Mouse (Mus musculus): ENCODE results near the gene Rtl10.

Rtl10 gene

DNA sequence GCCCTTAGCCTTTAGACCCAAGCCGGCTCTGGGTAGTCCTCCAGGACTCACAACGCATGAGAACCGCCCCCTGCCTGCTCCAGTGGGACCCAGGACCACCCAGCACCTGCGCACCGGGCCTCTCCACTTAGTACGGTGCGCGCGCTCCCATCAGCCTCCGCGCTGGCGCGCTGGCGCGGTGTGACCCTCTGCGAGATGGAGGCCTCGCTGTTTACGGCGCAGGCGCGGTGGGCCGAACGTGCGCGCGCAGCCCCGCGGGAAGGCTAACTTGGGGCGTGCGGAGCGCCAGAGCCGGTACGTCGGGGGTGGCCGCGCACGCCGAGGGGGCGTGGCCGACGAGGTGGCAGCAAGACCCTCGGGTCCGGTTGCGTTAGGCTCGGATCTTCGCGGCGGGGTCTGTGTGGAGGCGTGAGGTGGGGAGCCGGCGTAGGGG lies at the start of gene Rtl10, which contains the start of gene Gnb1l:
TSS of gene Rtl10 (plus strand) at position 344 of the 433 bp plus-strand sequence.
TSS of gene Gnb1l (plus strand) at position 156 of the 433 bp plus-strand sequence.
- DNase-seq (ENCODE audit: extremely low spot score, low spot score): peak; percentile 98

GRCm38 (mm10) chr16:18449005-18449404 lies 49.7 kb upstream of the Rtl10 start:
- no peak for DNase-seq (ENCODE audit: extremely low spot score, low spot score)

DNA sequence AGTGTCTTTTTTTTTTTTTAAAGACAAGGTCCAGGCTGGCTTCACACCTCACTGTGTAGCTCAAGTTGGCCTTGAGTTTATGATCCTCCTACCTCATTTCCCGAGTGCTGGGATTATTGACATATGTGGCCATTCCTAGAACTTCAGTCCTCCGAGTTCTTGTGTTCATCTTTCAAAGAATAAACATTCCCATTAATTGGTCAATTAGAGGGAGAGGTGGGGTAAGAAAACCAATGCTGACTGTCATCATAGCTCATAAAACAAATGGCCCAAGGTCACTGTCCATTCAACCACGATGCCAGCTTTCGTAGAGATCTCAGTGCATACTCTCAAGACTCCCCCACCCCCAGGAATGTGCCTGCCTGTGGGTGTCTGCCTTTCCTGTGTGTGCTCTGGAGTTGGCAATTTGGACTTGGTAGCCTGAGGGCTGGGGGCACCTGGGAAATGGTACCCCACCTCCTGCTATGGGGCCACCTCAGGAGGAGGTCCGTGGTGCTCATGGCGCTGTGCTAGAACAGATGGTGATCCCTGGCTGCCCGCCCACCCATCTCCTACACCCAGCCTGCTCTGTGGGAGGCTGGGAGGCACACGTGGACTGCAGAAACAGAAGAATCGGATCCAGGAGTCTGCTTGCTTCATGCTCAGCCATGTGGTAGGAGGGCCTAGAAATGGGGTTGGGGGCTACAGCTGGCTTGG lies 47.1 kb upstream of the Rtl10 start:
- no peak for DNase-seq (ENCODE audit: extremely low spot score, low spot score)

DNA sequence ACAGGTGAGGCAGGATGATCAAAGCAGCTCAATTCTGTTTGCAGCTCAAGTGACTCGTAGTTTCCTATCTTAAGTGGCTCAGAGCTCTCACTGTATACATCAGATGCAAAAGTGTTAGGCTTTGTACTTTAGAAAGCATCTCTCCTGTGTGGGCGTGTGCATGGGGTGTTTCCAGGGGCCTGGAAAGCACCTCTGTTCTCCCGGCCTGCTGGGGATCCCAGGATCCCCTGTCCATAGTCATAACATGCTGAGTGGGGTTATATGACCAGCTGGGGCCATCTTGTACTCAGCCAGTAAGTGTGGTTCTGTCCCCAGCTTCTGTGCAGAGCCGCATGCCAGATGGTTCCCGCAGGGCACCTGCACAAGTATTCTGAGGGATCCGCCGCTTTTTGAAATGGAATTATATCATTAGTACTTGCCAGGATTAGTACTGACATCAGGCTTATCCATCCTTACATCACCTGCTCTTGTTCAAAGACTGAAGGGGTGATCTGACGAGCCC lies 46.3 kb upstream of the Rtl10 start:
- DNase-seq (ENCODE audit: extremely low spot score, low spot score): no peak

GRCm38 (mm10) chr16:18453846-18454245 lies 44.9 kb upstream of the Rtl10 start:
- DNase-seq (ENCODE audit: extremely low spot score, low spot score): peak; percentile 42

DNA sequence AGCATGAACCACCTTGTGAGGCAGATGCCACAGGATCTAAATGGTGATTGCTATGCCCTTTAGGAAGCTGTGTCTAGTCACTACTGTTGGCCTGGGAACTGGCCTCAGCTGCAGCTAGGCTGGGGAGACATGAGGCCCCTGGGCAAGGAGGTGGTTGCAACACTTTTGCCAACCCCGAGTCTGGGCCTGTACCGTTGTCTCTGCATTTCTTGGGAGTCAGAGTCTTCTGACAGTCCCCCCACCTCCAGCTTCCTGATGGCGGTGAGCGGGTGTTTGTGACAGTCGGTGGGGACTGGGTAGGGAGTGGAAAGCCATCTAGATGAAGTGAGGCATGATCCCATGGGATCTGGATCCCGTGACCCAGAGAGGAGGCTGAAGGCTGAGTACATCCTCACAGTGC lies 43.3 kb upstream of the Rtl10 start:
- DNase-seq (ENCODE audit: extremely low spot score, low spot score): no peak

DNA sequence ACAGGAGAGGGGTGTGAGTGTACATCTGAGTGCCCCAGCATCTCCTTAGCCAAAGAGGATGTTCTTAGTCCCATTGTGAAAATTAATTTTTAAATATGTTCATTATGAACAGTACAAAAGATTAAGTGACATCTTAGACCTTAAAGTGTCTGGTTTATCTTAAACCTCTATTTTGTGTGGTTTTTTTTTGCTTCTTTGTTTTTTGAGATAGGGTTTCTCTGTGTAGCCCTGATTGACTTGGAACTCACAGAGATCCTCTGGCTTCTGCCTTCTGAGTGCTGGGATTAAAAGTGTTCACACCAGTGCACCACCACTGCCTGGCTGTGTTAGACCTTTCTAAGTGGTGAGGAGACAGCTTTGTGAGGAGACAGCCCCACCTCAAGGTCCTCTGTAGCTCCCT lies 40.0 kb upstream of the Rtl10 start:
- DNase-seq (ENCODE audit: extremely low spot score, low spot score): no peak

DNA sequence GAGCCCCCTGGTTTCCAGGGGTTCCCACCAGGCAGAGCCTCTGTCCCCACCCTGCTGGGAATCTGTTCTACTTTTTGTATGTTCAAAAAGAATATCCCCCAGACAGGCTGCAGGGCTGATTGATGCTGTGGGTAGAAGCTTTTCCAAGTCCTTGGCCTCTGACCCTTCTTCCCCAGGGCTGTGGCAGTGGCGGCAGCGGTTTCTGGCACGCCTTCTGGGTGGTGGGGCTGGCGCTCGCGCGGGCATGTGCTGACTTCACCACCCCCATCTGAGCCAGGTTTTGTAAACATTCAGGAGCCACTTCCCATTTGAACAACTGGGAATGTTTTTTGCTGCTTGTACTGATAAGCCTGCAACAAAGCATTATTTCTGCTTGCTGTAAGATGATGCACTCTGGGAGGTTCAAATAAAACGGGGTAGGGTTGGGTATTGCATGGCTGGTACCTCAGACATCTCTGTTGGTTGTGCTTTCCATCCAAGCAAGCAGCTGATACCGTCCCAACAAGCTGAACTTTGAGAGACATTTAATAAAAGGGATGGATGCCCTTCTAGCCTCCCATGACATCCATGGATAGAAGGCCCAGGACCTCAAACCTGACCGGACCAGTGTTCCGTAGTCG lies 39.3 kb upstream of the Rtl10 start:
- DNase-seq (ENCODE audit: extremely low spot score, low spot score): no peak

GRCm38 (mm10) chr16:18459955-18460370 lies 38.7 kb upstream of the Rtl10 start:
- DNase-seq (ENCODE audit: extremely low spot score, low spot score): peak; percentile 61

DNA sequence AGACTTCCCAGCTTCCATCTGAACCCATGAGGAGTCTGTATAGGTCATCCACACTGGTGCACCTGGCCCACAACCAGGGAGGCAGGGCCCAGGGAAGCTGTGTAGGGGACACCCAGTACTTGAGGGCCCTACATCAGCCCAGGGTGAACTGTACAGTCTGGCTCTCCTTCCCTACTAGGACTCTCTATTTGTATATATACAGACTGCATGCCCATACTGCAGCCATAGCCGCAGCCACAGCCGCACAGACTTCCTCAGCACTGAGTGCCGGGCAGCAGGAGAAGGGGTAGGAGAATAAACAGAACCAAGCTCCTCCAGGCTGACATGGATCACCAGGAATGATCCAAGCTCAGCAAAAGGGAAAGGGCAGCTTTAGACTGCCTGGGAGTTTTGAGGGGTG lies 37.9 kb upstream of the Rtl10 start:
- DNase-seq (ENCODE audit: extremely low spot score, low spot score): no peak

DNA sequence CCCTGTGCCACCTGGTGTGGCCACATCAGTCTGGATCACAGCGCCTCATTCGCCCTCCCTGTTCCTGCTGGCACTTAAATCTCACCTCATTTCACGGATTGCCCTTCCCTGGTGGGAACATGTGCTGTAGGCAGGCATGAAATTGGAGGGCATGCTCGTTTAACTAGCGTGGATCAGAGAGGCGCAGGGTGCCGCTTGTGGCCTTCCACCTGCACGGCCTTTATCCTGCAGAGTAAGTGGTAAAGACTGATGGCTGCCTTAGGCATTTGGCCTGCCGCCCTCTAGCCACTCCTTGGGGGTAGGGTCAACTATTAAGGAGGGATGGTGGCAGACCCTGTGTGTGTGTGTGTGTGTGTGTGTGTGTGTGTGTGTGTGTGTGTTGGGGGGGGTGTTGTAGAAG lies 36.7 kb upstream of the Rtl10 start:
- no peak for DNase-seq (ENCODE audit: extremely low spot score, low spot score)

DNA sequence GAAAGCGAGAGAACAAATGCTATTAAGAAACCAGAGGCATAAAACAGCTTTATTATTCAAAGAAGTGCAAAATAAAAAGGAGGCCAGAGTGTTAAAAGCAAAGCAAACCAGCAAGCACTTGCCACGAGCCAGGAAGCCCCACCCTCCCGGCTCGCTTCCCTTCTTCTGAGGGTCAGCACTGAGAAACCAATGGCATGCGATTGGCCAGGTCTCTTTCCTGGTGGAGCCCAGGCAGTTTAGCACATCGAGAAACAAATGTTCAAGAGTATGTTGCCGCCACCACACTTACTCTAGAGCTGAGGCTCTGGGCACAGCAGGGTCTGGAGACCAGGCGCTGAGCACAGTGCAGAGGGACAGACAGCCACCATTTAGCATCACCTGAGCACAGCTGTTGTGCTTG lies 36.1 kb upstream of the Rtl10 start:
- DNase-seq (ENCODE audit: extremely low spot score, low spot score): no peak

DNA sequence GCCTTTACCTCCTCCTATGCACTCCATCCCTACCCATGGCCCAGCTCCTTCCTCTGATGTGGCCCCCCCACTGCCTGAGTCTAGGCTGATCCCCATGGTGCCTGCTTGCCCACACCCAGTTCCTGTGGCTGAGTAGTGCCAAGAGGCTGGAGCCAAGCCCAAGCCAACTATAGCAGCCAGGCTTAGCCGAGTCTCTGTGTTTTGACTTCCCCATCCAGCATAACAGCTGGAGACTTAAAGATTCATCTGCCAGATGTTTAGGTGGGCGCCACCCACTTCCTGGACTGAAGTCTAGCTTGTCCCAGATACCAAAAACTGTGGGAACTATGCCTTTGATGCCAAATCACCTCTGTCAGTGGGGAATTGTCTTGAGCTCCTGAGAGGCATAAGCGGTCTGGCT lies 34.4 kb upstream of the Rtl10 start:
- no peak for DNase-seq (ENCODE audit: extremely low spot score, low spot score)

GRCm38 (mm10) chr16:18470829-18471228 lies 27.9 kb upstream of the Rtl10 start:
- DNase-seq (ENCODE audit: extremely low spot score, low spot score): no peak

DNA sequence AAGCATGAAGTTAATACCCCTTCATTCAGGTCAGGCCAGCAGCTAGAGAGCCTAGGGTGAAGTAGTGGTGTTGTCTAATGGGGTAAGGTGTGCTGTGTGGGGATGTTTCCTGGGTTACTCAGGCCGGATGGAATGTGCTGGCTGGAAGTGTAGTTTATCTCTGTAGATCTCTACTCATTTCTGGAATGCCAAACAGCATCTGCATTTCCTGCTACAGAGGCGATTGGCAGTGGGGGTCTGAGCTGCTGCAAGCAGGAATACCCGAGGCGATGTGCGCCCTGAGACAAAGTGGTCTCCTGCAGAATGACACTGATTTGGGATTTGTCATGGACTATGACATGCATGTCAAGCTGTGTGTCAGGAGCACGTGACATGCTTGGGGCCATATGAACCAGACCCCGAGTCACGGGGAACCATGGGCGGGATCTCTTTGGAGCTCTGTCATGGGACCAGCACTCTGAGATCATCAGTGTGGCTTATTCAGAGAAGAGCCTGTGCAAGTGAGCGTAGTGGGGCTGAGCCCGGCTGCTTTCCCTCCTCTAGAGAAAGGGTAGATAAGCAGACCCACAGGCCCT lies 27.2 kb upstream of the Rtl10 start:
- DNase-seq (ENCODE audit: extremely low spot score, low spot score): no peak

- DNase-seq (ENCODE audit: extremely low spot score, low spot score): no peak
Observed at GRCm38 (mm10) chr16:18471976-18472375, 26.7 kb upstream of the Rtl10 start.

DNA sequence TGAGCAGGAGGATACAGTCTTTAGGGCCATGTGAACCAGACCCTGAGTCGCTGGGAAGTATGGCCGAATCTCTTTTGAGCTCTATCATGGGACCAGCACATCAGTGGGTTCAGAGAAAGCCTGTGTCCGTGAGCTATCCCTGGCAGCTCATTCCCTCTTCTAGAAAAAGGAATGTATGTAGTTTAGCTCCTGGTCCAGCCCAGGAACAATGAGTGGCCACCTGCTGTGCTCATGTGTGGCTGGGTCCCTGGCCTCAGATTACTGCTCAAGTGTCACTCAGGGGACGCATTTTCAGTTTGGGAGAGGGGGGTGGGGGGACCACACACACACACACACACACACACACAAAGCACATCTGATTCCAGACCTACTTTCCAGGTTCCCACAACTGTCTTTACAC lies 26.3 kb upstream of the Rtl10 start:
- DNase-seq (ENCODE audit: extremely low spot score, low spot score): no peak

DNA sequence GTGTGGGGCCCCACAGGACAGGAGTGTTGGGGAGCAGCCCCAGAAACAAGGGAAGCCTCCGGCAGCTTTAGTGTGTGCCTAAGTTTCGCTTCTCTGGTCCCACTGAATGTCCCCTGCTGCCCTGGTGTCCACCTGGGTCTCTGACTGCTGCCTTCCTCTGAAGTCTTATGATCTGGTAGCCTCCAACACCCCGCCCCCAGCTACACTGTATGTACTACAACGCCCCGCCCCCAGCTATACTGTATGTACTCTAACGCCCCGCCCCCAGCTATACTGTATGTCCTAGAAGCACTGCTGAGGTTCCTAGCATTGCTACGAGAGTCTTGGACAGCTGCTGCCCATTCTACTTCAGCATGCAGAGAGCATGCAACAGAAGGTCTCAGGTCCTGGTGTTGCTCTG lies 25.7 kb upstream of the Rtl10 start:
- DNase-seq (ENCODE audit: extremely low spot score, low spot score): no peak

DNA sequence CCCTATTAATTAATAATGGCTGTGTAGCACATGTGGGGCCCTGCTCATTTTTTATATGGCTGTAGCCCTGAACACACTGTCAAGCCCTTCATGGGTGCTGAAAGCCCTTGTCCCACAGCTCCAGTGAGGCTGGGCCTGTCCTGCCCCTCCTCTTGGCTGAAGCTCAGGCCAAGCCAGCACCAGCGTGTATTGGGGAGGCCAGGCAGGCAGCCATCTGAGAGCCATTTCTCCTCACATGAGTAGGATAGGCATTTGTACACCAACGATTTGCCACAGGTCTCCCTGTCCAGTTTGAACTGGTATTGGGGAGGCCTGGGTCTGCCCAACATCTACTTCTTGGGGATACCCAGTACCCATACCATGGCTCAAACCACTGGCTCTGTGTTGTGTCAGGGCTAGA lies 24.7 kb upstream of the Rtl10 start:
- DNase-seq (ENCODE audit: extremely low spot score, low spot score): no peak

DNA sequence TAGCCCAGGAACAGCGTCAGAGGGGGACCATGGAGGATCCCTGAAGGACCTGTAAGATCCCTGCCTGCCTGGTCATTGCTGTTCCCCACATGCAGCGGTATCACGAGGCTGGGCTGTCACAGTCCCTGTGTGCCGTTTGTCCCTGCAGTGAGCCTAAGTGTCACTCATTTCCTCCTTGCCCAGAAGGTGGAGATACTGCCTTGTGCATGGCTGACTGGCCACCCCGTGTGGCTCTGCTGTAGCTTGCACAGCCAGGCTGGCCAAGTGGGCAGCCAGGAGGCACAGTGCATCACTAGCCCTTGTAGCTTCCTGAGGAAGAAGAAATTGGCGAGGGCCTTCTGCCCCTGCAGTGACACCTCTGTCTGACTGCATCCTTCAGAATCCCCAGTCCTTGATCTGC lies 20.7 kb upstream of the Rtl10 start:
- no peak for DNase-seq (ENCODE audit: extremely low spot score, low spot score)

DNA sequence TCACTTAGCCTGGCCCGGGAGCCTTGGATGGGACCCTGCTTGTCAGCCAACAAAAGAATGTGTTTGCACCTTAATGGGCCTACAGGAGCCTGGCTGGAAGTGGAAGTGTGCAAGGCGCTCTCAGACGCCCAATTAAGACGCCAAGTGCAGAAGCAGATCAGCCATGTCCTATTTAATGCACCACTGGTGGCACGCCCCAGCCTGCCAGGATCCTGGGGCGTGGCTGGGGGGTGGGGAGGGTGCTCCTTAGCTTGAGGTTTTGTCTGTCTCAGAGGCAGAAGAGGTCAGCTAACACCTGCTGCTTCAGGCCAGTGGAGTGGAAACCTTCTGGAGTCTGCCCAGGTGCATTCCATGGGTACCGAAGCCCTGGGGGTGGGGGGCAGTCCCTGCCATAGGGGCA lies 19.0 kb upstream of the Rtl10 start:
- DNase-seq (ENCODE audit: extremely low spot score, low spot score): no peak

GRCm38 (mm10) chr16:18480933-18481485 lies 17.7 kb upstream of the Rtl10 start:
- DNase-seq (ENCODE audit: extremely low spot score, low spot score): no peak

All from neural tube, embryonic 10.5 days (tissue).